Mouse (Mus musculus): ENCODE data around the gene AC140267.1.

The AC140267.1 gene

GRCm38 (mm10) chr15:80263610-80264575 lies 28.3 kb downstream of the AC140267.1 start, which contains the start of gene Rps19bp1:
Rps19bp1 (minus strand) TSS chr15:80264315.
- DNase-seq (ENCODE audit: low spot score): peak; percentile 42

GRCm38 (mm10) chr15:80266281-80266680 lies 30.6 kb downstream of the AC140267.1 start:
- DNase-seq (ENCODE audit: low spot score): no peak

GRCm38 (mm10) chr15:80271858-80272396 lies 36.3 kb downstream of the AC140267.1 start:
- DNase-seq (ENCODE audit: low spot score): no peak

GRCm38 (mm10) chr15:80277107-80277506 lies 41.5 kb downstream of the AC140267.1 start:
- DNase-seq (ENCODE audit: low spot score): no peak

- DNase-seq (ENCODE audit: low spot score): peak; percentile 50
Observed at GRCm38 (mm10) chr15:80277625-80278024, 42.0 kb downstream of the AC140267.1 start.

GRCm38 (mm10) chr15:80278121-80278759 lies 42.6 kb downstream of the AC140267.1 start:
- no peak for DNase-seq (ENCODE audit: low spot score)

- no peak for DNase-seq (ENCODE audit: low spot score)
Observed at GRCm38 (mm10) chr15:80279053-80279452, 43.4 kb downstream of the AC140267.1 start.

GRCm38 (mm10) chr15:80280646-80281045 lies 45.0 kb downstream of the AC140267.1 start:
- no peak for DNase-seq (ENCODE audit: low spot score)
